Mouse (Mus musculus): ENCODE data around the gene Rasgrp4. TPM values are rescaled to one million over a fixed set of nuclear protein-coding genes. Genes with fewer than 3 reads are reported as not detected.
"Not testable (repeated sequence)": the region's sequence is repeated elsewhere in the genome, so short reads cannot be mapped to it uniquely, and the experiment has no call there.

Rasgrp4 gene
- polyA plus RNA-seq, 1 experiment from 2014 or later: 0.70 TPM

GRCm38 (mm10) chr7:29124970-29125369, 9.7 kb upstream of the Rasgrp4 start, which contains the start of gene Ryr1:
TSS of gene Ryr1 (minus strand) at chr7:29125179.
- H3K36me3 ChIP-seq: no peaks in the 10 kb centered on the region
- peak within 1 kb of the TSS; percentile 84 for H3K27ac ChIP-seq
- no peaks in the 10 kb centered on the region for H3K9me3 ChIP-seq (replicated peaks)
- WGBS: under 1% methylated on average over 16 of the region's 16 CpGs
- H3K27me3 ChIP-seq (ENCODE audit: low read depth, poor library complexity, severe bottlenecking): peaks cover 3% of the 10 kb centered on the region; the same call in 1 of the 2 replicates
- H3K4me1 ChIP-seq: peaks cover 27% of the 10 kb centered on the region
- peak; percentile 82 for DNase-seq (ENCODE audit: low spot score)
- H3K4me3 ChIP-seq: peak within 1 kb of the TSS; percentile 66

- H3K4me1 ChIP-seq: peaks cover 27% of the 10 kb centered on the region
- H3K27ac ChIP-seq: no peak overlapping the region
- no peaks in the 10 kb centered on the region for H3K9me3 ChIP-seq (replicated peaks)
- 27% methylated on average over 7 of the region's 7 CpGs for WGBS
- peaks cover 3% of the 10 kb centered on the region; the same call in 1 of the 2 replicates for H3K27me3 ChIP-seq (ENCODE audit: low read depth, poor library complexity, severe bottlenecking)
- no peak overlapping the region for H3K4me3 ChIP-seq
- H3K36me3 ChIP-seq: no peaks in the 10 kb centered on the region
- DNase-seq (ENCODE audit: low spot score): peak; percentile 69
These were observed 8.3 kb upstream of the Rasgrp4 start for GRCm38 (mm10) chr7:29126173-29126915.

- 68% methylated on average over 2 of the region's 2 CpGs for WGBS
- no peaks in the 10 kb centered on the region for H3K36me3 ChIP-seq
- H3K4me3 ChIP-seq: no peak overlapping the region
- no peak overlapping the region for H3K27ac ChIP-seq
- no peak for DNase-seq (ENCODE audit: low spot score)
- no peaks in the 10 kb centered on the region for H3K9me3 ChIP-seq (replicated peaks)
- peaks cover 3% of the 10 kb centered on the region; the same call in 1 of the 2 replicates for H3K27me3 ChIP-seq (ENCODE audit: low read depth, poor library complexity, severe bottlenecking)
- peaks cover 22% of the 10 kb centered on the region for H3K4me1 ChIP-seq
These were observed 5.9 kb upstream of the Rasgrp4 start for GRCm38 (mm10) chr7:29128725-29129124.

- DNase-seq (ENCODE audit: low spot score): no peak
- Histone ChIP-seq H3K9me3 (replicated peaks) (no peaks in the 10 kb centered on the region), H3K27ac (no peak overlapping the region), H3K4me3 (peak overlapping the region; percentile 49), H3K36me3 (no peaks in the 10 kb centered on the region), H3K27me3 (ENCODE audit: low read depth, poor library complexity, severe bottlenecking) (peaks cover 26% of the 10 kb centered on the region), H3K4me1 (peaks cover 24% of the 10 kb centered on the region)
- 7% methylated on average over 4 of the region's 4 CpGs for WGBS
These were observed 421 bp upstream of the Rasgrp4 start for GRCm38 (mm10) chr7:29134230-29134629.

GRCm38 (mm10) chr7:29137429-29137828, 2.8 kb downstream of the Rasgrp4 start:
- Histone ChIP-seq H3K36me3 (no peaks in the 10 kb centered on the region), H3K9me3 (replicated peaks) (no peaks in the 10 kb centered on the region), H3K27ac (no peak overlapping the region), H3K27me3 (ENCODE audit: low read depth, poor library complexity, severe bottlenecking) (peaks cover 26% of the 10 kb centered on the region), H3K4me3 (no peak overlapping the region), H3K4me1 (peaks cover 24% of the 10 kb centered on the region)
- 55% methylated on average over 16 of the region's 16 CpGs for WGBS
- DNase-seq (ENCODE audit: low spot score): no peak

- H3K4me3 ChIP-seq; H3K9me3 ChIP-seq (replicated peaks); DNase-seq (ENCODE audit: low spot score); H3K36me3 ChIP-seq; H3K27ac ChIP-seq: not testable (repeated sequence)
- Histone ChIP-seq H3K4me1 (peaks cover 22% of the 10 kb centered on the region), H3K27me3 (ENCODE audit: low read depth, poor library complexity, severe bottlenecking) (peaks cover 26% of the 10 kb centered on the region)
- 95% methylated on average over 3 of the region's 4 CpGs for WGBS
These were observed 4.6 kb downstream of the Rasgrp4 start for GRCm38 (mm10) chr7:29139237-29139636.

- 90% methylated on average over 8 of the region's 8 CpGs for WGBS
- H3K36me3 ChIP-seq: no peaks in the 10 kb centered on the region
These were observed 6.8 kb downstream of the Rasgrp4 start for GRCm38 (mm10) chr7:29141416-29141815.

GRCm38 (mm10) chr7:29144006-29144405, 9.4 kb downstream of the Rasgrp4 start:
- DNase-seq (ENCODE audit: low spot score): no peak
- no peaks in the 10 kb centered on the region for H3K36me3 ChIP-seq
- no peaks in the 10 kb centered on the region for H3K27me3 ChIP-seq (ENCODE audit: low read depth, poor library complexity, severe bottlenecking)
- no peaks in the 10 kb centered on the region for H3K9me3 ChIP-seq (replicated peaks)
- 92% methylated on average over 4 of the region's 4 CpGs for WGBS
- H3K4me3 ChIP-seq: no peak overlapping the region
- H3K4me1 ChIP-seq: 0 out of 2 replicates have a peak, but pooled peaks cover 3% of the 10 kb centered on the region
- H3K27ac ChIP-seq: no peak overlapping the region

More at GRCm38 (mm10) chr7:29141416-29141815, 6.8 kb downstream of the Rasgrp4 start:
- Histone ChIP-seq H3K27me3 (ENCODE audit: low read depth, poor library complexity, severe bottlenecking) (peaks cover 9% of the 10 kb centered on the region; the same call in 1 of the 2 replicates), H3K9me3 (replicated peaks) (no peaks in the 10 kb centered on the region), H3K4me1 (peaks cover 5% of the 10 kb centered on the region; the same call in 1 of the 2 replicates), H3K4me3 (no peak overlapping the region), H3K27ac (no peak overlapping the region)
- DNase-seq (ENCODE audit: low spot score): no peak

GRCm38 (mm10) chr7:29146625-29147367, 12.1 kb downstream of the Rasgrp4 start:
- Histone ChIP-seq H3K9me3 (replicated peaks) (no peaks in the 10 kb centered on the region), H3K4me3 (no peak overlapping the region), H3K36me3 (no peaks in the 10 kb centered on the region), H3K27me3 (ENCODE audit: low read depth, poor library complexity, severe bottlenecking) (no peaks in the 10 kb centered on the region), H3K27ac (no peak overlapping the region), H3K4me1 (0 out of 2 replicates have a peak, but pooled peaks cover 3% of the 10 kb centered on the region)
- DNase-seq (ENCODE audit: low spot score): no peak
- WGBS: 87% methylated on average over 7 of the region's 7 CpGs

- 94% methylated on average over 15 of the region's 15 CpGs for WGBS
- no peak overlapping the region for H3K27ac ChIP-seq
- H3K4me3 ChIP-seq: no peak overlapping the region
- DNase-seq (ENCODE audit: low spot score): no peak
- H3K36me3 ChIP-seq: peaks cover 3% of the 10 kb centered on the region; the same call in 1 of the 2 replicates
- H3K9me3 ChIP-seq (replicated peaks): no peaks in the 10 kb centered on the region
- H3K4me1 ChIP-seq: 0 out of 2 replicates have a peak, but pooled peaks cover 3% of the 10 kb centered on the region
- H3K27me3 ChIP-seq (ENCODE audit: low read depth, poor library complexity, severe bottlenecking): no peaks in the 10 kb centered on the region
These were observed 14.1 kb downstream of the Rasgrp4 start for GRCm38 (mm10) chr7:29148771-29149170.

GRCm38 (mm10) chr7:29151486-29151885, 16.8 kb downstream of the Rasgrp4 start:
- Histone ChIP-seq H3K9me3 (replicated peaks) (no peaks in the 10 kb centered on the region), H3K4me1 (peaks cover 24% of the 10 kb centered on the region), H3K27ac (no peak overlapping the region), H3K27me3 (ENCODE audit: low read depth, poor library complexity, severe bottlenecking) (peaks cover 5% of the 10 kb centered on the region; the same call in 1 of the 2 replicates), H3K36me3 (peaks cover 9% of the 10 kb centered on the region), H3K4me3 (no peak overlapping the region)
- DNase-seq (ENCODE audit: low spot score): no peak
- WGBS: 70% methylated on average over 10 of the region's 10 CpGs

- Histone ChIP-seq H3K27me3 (ENCODE audit: low read depth, poor library complexity, severe bottlenecking) (peaks cover 25% of the 10 kb centered on the region), H3K4me1 (peaks cover 23% of the 10 kb centered on the region), H3K4me3 (no peak overlapping the region), H3K9me3 (replicated peaks) (no peaks in the 10 kb centered on the region), H3K36me3 (peaks cover 9% of the 10 kb centered on the region), H3K27ac (no peak overlapping the region)
- WGBS: 94% methylated on average over 14 of the region's 14 CpGs
- no peak for DNase-seq (ENCODE audit: low spot score)
These were observed 19.5 kb downstream of the Rasgrp4 start for GRCm38 (mm10) chr7:29154018-29154720.
